Mouse (Mus musculus) fat pad, adult 2 months (tissue): ENCODE results near the gene Aars2.

Source experiments
- DNase-seq: peaks from one replicate; pipeline ENCODE4 v3.0.0-alpha.2; 2011; ENCODE audit warnings: low read depth, low spot score; ENCODE audit errors: extremely low read depth

Aars2 gene

DNA sequence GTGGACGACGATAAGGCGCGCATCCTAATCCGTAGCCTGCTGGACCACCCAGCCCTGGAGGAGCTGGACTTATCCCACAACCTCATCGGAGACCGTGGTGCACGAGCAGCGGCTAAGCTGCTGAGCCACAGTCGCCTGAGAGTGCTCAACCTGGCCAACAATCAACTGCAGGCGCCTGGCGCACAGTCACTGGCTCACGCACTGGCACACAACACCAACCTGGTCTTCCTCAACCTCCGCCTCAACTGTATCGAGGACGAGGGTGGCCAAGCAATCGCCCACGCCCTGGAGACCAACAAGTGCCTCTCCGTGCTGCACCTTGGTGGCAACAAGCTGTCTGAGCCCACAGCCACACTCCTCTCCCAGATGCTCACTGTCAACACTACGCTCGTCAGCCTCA lies 33.0 kb downstream of the Aars2 start:
- DNase-seq = no peak

DNA sequence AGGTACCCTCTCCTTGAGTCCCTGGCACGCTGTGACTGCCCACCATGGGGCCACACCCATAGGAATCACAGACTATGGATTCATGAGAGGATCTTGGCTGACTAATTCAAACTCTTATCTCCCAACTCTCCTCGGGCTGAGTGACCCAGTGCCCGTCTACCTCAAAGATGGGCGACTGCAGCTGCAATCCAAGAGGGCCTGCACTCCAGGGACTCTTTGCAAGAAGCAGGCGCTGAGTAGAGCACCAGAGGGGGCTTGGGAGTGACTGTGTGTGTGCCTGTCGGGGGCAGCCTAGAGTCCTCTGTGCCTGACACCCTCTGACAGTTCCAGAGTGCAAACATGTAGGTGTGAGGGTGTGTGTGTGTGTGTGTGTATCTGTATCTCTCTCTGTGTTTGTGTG lies 35.5 kb downstream of the Aars2 start:
- no peak for DNase-seq

DNA sequence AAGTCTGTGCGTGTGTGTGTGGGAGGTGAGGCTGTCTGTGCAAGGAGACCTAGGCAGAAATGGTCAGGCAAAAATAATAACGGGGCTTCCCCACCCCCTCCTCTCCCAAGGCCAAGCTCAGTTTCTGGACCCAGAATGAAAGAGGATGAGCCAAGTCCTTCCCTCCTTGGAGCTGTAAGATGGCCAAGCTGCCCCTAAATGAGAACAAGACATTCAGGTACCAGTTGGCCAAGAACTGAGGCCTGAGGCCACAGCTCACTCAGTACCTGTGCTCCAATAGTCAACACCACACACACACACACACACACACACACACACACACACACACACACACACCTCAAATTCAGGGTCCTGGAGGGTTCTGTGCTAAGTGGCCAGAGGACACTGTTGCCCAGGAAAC lies 36.1 kb downstream of the Aars2 start:
- DNase-seq = no peak

DNA sequence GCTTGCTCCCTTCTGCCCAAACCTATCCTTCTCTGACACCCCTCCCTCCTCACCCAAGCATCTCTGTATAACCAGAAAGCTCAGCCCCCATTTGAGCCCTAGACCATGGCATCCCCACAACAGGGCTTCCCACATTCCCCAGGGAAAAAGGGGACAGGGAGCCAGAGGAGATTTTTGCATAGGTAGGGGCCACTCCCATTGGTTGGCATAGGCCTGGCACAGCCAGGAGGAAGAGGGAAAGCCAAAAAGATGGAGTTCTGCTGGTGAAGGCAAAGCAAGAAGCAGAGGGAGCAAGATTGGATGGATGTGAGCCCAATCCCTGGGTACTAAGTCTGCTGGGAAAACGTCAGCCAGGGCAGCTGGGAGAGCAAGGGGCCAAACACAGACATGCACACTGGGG lies 36.5 kb downstream of the Aars2 start:
- DNase-seq = no peak

DNA sequence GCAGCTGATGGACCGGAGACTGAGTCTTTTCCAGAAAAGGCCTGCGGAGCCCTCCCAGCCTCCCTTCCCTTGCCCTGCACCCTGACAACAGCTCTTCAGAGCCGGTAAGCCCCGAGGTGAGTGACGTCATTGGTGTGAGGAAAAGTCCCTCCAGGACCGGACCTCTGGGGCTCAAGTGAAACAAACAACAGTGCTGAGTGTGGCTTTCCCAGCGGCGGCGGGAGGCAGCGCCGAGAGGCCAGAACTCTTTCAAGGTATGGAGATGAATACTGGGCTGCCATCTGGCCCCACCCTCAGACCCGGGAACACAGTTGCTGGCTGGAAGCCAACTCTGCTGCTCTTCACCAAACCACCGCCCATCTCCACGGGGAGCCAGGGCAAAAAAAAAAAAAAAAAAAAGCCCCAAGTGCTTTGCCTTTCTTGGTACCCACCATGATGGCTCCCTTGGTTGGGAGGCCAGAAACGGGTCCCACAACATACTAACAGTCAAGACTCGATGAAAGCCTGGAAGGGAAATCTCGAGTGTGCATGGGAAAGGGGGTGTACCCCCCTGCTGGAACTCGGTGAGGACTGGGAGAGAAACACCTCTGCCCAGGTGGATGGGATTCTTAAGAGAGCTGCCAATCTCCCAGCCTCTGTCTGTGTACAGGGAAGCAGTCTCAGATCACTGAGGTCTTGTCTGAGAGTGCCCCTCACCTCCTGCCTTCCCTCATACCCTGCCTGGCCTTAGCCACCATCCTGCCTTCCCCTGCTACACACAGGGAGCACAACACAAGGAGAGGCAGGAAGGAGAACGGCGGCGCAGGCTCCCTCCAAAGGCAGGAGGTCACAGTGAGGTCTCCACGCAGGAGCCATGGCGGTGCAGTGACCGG lies 37.6 kb downstream of the Aars2 start:
- DNase-seq = no peak

DNA sequence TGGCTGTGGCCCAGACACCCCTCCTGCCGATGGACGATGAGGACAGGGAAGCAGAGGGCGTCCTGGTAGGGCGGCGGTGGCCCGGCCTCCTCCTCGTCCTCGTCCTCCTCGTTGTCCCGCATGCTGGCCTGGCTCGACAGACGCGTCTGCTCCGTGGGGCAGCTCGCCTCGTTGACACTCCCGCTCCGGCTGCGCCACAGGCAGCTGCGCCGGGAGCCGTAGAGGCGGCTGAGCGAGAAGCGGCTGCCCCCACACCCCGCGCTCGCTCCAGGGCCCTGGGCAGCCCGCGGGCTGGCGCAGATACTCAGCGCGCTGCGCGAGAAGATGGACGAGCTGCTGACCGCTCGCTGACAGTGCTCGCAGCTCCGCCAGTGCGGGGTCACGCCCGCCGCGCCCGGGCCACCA lies 38.2 kb downstream of the Aars2 start:
- DNase-seq = no peak

DNA sequence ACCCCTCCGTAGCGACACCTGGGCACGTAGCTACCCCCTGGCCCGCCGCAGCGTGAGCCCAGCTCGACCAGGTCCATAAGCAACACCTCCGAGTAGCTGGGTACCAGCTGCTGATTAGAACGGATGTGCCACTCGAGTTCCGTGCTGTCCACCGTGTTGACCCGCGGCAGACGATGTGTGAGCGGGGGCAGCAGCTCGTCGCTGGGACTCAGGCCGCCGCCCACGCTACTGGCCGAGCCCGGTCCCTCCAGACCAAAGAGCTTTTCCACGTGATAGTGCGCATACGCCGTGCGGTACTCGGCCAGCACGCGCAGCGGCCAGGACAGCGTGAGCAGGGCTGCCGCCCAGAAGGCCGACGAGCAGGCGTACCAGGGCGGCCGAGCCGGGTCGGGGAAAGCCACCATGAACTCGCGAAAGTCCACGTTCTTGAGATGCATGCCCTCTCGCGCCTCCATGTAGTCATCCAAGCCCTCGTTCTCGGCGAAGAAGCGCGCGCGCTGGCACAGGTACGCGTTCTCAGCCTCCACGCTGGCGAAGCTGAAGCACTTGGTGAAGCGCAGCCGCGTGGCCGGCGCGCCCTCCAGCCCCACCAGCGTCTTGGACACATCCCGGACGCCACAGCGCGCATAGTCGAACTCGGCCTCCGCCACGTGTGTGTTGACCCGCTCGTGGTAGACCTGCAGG lies 38.8 kb downstream of the Aars2 start:
- no peak for DNase-seq

DNA sequence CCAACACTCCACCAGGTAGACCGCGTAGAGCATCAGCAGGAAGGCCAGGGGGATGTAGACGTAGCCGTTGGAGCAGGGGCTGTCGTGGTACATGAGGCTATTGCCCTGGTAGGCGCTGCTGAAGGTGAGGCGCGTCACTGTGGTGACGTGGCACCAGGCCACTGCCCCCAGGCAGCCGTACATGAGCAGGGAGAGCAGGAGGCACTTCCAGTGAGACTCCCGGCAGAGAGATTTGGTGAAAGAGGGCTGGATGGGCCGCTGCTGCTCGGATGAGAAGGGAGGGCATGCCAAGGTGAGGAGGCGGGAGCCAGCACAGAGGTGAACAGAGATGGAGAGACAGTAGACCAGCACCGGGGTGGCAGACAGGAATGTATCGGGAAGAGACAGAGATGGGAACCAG lies 40.3 kb downstream of the Aars2 start:
- DNase-seq = no peak

DNA sequence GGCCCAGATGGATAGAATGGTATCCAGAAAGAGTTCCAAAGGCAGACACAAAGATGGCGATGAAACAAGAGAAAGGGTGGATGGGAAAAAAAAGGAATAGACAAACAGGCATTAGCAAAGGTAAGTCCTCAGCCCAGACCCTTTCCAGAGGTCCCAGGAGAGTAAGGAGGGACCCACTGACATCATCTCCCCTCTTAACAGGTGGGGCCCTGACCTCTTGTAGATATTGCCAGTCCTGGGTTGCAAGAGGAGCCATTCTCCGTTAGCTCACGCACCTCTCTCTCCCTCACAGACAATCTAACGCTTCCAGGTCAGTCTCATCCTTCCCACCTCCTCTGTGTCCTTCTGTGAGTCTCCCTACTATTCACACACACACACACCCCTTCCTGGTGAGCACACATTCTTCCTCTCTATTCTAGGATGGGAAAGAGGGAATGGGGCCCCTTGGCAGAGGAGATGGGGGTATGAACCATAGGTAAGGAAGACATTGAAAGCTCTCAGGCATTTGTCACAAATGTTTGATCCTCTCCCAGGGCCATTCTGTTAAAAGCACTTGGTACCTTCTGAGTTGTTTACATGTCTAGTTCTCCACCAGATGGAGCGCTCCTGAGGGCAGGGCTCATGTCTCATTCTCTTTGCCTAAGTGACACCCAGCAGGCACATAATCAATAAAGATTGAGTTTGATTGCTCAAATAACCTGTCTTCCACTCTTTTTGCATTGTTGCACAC lies 41.0 kb downstream of the Aars2 start:
- DNase-seq = no peak

DNA sequence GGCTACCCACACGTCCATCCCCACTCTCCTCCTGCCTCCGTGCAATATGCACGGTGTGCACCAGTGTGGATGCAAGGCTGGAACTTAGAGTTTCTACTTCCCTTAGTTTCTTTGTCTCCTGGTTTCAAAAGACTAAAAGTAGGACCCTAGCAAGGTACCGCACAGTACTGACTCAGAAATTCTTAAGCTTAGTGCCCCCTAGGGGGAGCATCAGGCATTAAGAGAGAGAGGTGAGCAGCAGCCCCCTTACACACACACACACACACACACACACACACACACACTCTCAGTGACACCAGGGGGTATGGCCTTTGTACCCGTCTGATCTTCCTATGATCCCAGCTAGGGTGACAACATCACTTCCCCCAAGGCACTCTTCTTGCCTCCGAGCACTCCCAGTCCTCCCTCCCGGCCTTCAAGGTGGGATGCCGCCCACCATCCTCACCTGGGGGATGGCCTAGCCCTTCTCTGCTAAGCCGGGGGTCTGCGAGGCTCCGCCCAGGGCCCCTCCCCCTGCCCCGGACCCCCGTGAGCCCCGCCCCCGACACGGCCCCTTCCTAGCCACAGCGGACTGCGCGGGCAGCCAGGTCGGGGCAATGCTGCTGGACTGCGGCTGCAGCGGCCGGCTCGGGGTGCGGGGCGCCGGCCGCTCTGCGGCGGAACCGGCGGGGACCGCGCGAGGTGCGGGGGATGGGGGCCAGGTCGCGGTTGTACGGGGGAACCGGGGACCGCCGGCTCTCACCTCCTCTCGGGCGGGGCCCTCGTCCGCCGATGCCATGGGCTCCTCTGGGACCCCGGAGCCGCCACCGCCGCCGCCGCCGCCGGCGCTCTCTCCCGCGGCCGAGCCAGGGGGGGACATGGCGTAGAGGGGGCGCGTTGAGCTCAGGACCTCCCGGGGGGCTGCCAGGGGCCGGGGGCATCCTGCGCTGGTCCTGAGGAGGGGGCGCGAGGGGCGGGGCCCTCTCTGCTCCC lies 42.2 kb downstream of the Aars2 start:
- DNase-seq = no peak

DNA sequence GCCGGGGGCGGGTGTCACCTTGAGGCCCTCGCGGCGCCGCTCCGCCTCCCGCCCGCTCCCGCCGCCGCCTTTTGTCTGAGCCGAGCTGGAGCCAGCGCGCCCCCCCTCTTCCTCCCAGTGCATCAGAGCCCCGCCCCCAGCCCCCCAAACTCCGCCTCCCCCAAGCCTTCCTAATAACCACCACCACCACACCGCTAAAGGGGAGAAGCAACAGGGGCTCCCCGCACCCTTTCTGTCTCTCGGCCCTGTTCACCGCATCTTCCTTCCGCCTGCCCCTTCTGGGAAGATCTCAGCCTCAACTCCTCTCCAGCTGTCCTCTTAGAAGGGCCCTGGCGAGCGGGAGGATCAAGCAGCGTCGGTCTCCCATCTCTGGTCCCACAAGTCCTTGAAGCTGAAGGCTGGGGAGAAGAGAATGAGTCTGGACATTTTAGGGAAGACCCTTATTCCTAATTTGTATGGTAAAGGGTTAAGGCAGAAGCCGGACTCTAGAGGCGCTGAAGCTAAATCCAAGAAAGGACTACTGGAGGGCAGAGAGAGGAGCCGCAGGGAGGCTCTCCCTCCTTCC lies 43.1 kb downstream of the Aars2 start, which contains the start of gene Tmem151b:
Tmem151b (minus strand) TSS at position 61 of the 565 bp plus-strand sequence.
- no peak for DNase-seq

DNA sequence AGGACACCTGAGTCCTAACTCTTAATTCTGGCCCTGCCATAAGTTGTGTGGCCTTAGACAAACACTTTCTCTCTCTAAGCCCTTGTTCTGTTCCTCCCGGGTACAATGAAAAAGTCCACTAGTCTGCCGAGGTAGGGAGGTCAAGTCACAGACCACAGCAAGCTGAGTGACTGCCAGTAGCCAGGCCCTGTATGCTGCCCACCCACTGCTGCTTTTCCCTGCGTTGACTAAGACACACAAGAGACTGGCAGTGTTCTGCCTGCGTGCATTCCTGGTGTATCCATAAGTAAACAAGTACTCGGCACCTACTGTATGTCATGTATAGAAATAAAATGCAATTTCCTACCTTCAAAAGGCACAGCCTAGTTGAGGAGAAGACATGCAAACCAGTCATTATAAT lies 43.6 kb downstream of the Aars2 start:
- DNase-seq = no peak

DNA sequence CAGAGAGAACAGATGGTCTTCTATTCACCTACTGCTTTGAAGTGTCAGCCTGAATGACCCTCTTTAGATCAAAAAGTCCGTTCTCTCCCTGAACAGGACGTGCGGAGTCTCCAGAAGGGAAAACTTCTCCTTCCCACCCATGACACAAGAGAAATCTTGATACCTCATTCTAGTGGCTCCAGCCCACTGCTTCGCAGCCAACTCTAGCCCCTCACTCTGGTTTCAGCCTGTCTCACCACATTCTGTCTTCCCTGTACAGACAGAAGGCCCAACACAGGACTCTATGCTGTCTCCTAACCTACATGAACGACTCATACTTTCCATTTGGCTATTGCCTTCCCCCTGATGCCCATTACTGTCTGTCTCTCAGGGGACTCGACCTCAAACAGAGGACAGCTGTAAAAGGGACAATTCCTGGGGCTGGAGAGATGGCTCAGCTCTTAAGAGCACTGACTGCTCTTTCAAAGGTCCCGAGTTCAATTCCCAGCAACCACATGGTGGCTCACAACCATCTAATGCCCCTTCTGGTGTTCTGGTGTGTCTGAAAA lies 44.7 kb downstream of the Aars2 start:
- DNase-seq = no peak

DNA sequence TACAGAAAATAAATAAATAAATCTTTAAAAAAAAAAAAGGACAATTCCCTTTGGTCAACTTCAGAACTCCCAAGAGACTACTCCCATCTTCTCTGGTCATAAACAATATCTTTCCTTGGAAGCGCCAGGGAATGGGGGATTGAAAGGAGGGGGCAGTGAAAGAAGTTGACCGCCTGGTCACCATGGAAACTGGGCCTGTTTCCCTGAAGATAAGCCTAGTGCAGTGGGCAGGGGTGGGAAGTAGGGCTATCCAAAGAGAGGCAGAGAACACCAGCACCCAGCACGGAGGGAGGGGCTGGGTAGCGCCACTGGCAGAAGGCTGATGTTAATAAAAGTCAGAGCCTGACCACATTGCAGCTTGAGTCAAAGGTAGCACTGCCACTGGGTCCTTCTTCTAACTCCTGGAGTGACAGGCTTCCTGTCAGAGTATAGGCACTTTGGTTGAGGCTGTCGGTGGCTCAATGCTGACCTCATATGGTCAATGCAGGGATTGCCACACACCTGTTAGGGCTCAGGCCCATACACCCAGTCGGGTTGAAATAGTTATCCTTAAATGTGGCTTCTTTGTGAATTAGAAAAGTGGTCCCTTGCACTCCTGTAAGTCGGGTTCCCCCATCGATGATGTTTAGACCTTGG lies 45.3 kb downstream of the Aars2 start:
- DNase-seq = no peak

DNA sequence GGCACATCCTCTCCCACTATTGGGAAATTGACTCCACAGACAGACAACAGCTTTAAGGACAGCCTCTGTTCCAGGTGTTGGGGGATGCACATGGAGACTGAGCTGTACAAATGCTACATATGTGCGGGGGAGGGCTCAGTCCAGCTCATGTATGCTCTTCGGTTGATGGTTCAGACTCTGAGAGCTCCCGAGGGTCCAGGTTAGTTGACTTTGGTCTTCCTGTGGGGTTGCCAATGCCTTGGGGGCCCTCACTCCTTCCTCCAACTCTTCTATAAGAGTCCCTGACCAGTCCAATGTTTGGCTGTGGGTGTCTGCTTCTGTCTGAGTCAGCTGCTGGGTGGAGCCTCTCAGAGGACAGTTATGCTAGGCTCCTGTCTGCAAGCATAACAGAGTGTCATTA lies 46.4 kb downstream of the Aars2 start:
- no peak for DNase-seq

DNA sequence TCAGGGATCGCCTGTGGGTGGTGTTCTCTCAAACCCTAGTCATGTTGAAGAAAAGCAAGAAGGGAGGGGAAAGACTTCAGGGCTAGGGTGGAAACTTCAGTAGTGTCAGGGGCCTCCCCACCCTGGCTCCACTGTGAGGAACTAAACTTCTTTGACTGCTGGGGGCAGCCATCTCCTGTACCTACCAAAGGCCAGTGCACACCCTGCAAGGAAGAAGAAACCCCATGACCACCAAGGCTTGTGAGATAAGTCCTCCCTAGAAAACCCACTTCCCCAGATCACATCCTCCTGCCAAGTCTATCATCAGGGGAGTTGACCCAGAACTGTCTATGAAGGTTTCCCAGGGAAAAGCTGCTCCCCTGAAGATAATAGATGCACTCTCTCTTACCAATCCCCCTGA lies 47.8 kb downstream of the Aars2 start:
- DNase-seq = no peak

DNA sequence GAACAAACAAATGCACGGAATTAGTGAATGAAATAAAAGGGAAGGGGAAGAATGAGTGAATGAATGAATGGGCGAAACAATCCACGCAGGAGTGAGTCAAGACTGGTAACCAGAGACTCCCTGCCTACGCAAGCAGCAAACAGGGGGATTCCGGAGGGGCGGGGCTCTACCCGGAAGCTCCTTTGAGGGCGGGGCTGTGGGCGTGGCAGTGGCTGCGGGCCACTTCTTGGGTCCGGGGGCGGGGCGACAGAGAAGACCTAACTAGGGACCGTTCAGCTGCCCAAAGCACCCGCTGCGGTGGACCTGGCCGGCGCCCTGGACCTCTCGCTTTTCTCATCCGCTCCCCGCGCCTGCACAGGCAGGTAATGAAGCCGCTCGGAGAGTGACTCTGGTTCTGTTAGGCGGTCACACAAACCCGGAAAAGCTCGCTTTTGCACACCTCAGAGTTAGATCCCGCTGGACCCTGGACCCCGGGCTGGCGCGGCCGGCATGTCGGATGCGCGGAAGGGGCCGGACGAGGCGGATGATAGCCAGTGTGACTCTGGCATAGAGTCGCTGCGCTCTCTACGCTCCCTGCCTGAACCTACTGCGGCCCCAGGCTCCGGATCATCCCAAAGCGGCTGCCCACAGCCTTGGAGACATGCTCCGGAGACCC lies 48.9 kb downstream of the Aars2 start, which contains the start of gene Nfkbie:
Nfkbie (plus strand) TSS at position 252 of the 655 bp plus-strand sequence.
- DNase-seq = no peak

DNA sequence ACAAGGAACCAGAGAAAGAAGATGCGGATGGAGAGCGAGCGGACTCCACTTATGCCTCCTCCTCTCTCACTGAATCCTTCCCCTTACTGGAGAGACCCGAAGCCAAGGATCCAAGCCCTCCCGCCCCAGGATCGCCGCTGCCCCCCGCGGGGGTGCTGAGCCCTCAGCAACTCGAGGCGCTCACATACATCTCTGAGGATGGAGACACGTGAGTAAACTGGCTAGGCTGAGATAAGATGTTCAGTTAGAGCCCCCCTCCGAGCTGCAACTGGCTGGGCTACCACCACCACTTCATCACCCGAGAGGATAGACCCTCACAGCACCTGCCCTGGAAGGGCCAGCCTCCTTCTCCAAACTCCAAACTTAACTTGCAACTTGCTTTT lies 49.5 kb downstream of the Aars2 start:
- DNase-seq = no peak
